Mouse (Mus musculus): ENCODE data around the gene Golga7b.

Gene Golga7b

DNA sequence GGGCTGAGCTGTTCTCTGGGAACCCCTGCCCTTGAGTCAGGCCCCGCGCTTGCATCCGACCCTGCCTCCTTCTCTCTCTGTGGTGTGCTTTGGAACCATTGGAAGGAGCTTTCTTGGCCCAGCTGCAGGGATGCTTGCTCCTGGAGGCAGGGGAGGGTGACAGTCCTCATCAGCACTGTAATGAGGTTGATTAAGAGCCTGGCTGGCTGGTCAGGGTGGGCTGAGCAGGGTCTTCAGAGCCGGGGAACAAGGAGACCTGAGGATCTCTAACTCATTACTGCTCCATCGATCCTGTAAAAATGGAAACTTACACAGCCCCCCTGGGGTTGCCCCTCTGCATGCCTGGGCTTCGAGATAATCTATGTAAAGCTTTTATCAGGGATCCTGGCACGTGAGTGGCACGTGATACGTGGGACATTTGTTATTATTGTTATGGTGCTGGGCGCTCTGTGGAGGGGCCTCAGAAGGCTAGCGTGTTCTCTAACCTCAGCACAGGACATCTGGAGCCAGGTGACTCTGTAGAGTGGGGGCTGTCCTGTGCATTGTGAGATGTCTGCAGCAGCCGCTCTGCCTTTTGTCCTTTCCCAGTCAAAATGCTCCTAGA is 55.9 kb downstream of the Golga7b start:
- no peak for DNase-seq (ENCODE audit: low spot score)

- no peak for DNase-seq (ENCODE audit: low spot score)
These were observed 57.1 kb downstream of the Golga7b start for GRCm38 (mm10) chr19:42304506-42304905.

DNA sequence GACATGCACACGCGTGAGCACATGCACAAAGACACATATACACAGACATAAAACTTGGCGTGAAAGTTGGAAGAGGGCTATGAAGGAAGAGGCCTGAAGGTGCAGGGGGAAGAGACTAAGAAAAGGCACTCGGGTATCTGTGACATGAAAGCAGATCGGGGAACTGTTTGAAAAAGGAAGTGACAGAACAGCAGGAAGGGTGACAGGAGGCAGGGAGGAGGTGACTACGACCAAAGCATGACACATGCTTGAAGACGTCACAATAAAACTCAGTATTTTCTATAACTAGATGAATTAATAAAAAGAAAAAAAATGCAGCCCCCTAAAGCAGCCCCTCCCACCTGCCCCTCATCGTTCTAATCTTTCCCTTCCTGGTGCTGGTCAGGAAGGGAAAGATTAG is 58.4 kb downstream of the Golga7b start:
- DNase-seq (ENCODE audit: low spot score): no peak

- no peak for DNase-seq (ENCODE audit: low spot score)
These were observed 58.8 kb downstream of the Golga7b start for GRCm38 (mm10) chr19:42306202-42306601.

- DNase-seq (ENCODE audit: low spot score): no peak
These were observed 59.6 kb downstream of the Golga7b start for GRCm38 (mm10) chr19:42307019-42307418.

GRCm38 (mm10) chr19:42308931-42309330 is 61.6 kb downstream of the Golga7b start:
- no peak for DNase-seq (ENCODE audit: low spot score)

DNA sequence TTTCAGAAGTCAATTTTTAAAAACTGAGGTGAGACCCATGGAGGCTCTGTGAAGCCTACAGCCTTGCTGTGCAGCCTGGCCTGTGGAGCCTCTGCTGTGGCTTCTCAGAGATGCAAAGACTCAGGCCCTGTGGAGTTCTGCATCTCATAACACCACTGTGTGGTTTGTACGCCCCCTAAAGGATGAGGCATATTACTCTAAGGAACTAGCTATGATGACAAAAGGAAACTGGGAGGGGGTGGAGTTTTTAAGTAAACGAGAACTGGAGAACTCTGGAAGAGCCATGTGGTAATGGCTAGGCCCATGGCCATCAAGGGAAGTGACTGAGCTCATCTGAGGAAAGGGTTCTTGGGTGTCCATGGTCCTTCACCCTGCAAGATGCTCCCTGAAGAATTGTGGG is 64.0 kb downstream of the Golga7b start:
- no peak for DNase-seq (ENCODE audit: low spot score)

- DNase-seq (ENCODE audit: low spot score): no peak
These were observed 64.8 kb downstream of the Golga7b start for GRCm38 (mm10) chr19:42312191-42312590.

GRCm38 (mm10) chr19:42315070-42315679 is 67.8 kb downstream of the Golga7b start:
- DNase-seq (ENCODE audit: low spot score): no peak

GRCm38 (mm10) chr19:42315914-42316313 is 68.5 kb downstream of the Golga7b start:
- DNase-seq (ENCODE audit: low spot score): peak; percentile 87

DNA sequence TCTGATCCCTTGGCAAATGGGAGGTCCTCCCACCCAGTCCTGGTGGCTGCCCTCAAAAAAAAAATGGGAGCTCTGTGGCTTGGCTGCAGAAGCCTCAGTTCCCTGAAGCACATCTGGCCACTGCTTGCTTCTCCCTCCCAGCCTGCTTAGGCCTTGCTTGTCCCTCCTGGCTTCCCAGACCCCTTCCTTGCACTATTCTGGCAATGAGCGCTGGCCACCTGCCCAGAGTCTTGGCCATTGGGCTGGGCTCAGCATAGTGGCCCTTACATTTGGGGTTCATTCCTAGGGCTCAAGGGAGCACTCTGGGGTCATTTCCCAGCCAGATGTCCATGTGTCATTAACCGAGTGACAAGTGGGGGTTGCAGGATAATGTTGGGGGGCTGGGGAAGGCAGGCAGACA is 69.2 kb downstream of the Golga7b start:
- DNase-seq (ENCODE audit: low spot score): peak; percentile 64

DNA sequence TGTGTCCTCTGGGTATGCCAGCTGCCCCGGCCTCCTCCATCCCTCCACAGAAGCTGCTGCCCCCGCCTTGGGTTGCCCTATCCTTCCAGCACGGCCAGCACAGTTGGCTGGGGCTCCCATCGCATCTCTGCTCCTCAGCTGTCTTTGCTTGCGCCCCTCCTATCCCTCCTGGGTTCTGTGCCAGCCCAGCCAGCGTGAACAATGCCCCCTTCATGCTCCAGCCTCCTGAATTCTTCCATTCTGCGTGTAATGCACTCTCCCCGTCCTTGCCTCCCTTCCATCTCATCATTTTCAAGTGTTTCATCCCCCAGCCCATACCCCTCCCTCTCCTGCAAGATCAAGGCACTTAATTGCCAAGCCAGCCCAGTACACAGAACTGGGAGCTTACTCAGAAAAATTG is 69.6 kb downstream of the Golga7b start:
- no peak for DNase-seq (ENCODE audit: low spot score)

GRCm38 (mm10) chr19:42317648-42318425 is 70.5 kb downstream of the Golga7b start:
- no peak for DNase-seq (ENCODE audit: low spot score)

Measured in testis, postnatal 10 days (tissue).